Mouse (Mus musculus) gastrocnemius, adult 8-10 months (tissue): Measurements from ENCODE around the gene H2-Aa. TPM values are rescaled to one million over a fixed set of nuclear protein-coding genes. Genes with fewer than 3 reads are reported as not detected.

Source experiments
- DNase-seq, 2 experiments: peaks; one replicate each; pipeline ENCODE4 v3.0.0; 2022; ENCODE audit warnings: low spot score in 2 of 2
- total RNA-seq, 4 experiments: library from RNA; stranded (reverse); gene quantifications; 2 replicates each; pipeline ENCODE4 v1.2.4; 2022

The H2-Aa gene
- total RNA-seq, 4 experiments from 2014 or later: 3.1 to 4.1 (median 3.5) TPM

DNA sequence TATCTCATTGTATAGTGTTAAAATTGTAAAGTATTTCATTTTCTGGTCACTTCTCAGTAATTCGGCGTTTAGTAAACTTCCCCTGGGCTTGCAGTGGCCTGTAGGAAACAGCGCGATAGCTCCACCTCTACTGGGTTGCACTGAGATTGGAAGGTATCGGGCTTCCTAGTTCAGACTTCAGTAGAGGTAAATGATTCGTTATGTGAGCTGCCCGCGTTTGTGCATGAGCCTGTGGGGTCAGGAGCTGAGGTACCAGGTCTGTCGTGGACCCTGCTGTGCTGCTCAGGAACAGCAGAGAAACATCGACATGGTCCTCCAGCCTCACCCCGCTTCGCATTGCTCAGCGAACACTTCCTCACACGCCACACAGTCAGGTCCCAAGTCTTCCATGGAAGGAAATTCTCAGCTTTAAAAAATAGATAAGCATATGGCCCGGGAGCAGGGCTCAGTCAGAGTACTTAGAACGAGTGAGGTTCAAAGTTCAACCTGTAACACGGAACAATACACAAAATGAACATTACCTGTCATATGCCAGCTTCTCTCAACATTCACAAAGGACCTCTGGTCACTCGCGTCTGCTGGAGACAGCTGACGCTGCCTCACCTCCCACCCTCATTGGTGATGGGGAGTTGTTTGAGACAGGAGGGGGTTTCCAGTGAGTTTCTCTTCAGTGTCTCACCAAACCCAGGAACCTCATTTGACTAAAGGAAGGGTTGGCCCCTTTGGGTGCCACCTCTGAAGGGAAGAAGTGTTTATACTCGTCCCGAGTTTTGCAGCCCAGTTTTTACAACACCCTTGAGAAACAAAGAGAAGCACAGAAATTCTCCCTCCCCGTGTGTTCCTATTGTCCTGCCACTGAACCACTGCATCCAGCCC lies 13.3 kb upstream of the H2-Aa start:
- no peak for DNase-seq

DNA sequence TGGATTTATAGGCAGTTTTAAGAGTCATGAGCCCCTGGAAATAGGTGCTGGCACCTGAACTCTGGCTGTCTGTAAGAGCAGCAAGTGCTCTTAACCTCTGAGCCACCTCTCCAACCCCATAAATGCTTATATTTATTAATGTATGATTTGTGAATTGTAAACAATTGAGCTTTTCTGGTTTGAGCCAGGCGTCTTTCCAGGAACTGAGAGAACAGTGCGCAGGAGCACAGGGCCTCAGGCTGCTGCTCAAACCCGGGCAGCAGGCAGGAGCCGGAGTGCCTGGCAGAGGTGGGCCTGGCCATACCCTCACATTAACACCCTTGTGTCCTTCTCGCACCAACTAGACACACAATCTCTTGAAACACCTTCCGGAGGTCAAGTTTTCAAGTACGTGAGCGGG lies 12.4 kb upstream of the H2-Aa start:
- no peak for DNase-seq

GRCm38 (mm10) chr17:34299356-34299755 lies 11.7 kb upstream of the H2-Aa start:
- no peak for DNase-seq

DNA sequence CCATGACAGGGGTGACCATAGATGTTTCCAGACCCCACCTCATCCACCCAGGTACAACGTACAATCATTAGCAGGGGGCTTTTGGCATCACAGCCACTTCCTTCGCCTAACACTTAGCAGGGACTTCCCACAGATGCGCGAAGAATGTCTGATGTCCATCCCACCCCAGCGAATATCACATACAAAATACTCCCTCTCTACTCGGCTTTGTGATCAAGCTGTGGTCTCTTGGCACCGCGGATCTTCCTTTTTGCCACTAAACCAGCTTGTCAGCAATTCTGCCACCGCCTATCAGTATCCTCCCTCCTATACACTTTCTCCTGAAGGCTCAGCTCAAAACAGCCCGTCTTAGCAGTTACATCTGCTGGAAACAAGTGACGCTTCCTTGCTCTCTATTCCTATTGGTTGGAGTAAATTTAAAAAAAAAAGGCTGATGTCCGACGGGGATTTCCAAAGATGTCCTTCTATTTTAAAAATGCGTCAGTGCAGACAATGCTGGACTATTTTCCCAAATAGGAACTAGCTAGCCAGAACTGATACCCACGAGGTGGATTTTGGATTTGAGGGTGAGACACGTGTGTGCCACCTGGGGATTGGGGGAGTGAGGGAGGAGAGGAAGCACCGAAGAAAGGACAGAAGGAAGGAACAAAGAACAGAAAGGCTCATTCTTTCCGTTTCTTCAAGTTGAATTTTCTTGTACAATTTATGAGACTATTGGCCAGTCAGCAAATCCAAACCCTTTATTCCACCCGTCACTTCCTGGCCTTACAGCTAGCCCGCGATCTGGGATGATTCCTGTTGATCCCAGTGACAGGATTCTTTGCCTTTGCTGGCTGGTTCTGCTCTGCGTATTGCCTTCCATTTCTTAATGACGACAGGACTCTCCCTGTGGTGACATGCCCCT lies 8.5 kb upstream of the H2-Aa start:
- DNase-seq: no peak

- no peak for DNase-seq
Observed at GRCm38 (mm10) chr17:34295307-34295706, 7.7 kb upstream of the H2-Aa start.

DNA sequence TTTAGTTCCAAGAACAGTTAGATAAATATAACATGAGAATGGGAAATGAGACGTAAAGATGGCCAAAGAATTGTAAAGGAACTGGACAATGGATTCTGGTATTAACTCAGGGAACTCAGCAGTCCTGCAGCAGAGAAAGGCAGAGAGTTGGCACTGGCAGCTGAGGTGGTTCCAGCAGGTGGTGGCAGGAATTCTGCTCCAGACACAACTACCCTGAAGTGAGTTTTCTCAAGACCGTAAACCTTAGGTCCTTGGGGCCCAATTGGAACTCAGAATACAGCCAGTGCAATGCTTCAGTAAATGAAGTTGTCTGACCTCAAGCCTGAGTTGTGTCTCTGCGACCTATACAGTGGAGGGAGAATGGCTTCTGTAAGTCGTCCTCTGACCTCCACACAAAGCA lies 6.6 kb upstream of the H2-Aa start:
- no peak for DNase-seq

- DNase-seq: no peak
Observed at GRCm38 (mm10) chr17:34293533-34293932, 5.9 kb upstream of the H2-Aa start.

GRCm38 (mm10) chr17:34292570-34292969 lies 4.9 kb upstream of the H2-Aa start:
- DNase-seq: no peak

DNA sequence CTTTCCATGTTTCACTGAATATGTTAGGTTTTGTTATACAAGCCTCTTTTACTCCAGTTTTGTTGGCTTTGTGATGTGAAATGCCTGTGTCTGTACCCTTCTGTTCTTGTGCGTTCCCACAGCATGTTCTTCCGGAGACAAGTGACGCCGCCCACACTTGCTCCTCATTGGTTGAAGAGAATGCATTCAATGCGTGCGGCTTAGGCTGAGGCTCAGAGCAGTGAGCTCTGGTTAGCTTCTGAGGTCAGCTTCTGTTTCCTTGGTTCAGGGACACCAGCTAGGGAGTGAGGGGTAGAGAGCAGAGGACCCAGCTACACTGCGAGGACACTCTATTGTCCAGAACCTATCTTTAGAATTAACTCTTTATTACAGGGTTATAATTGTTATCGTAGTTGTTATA lies 4.0 kb upstream of the H2-Aa start:
- peak; percentile 29 to 44 for DNase-seq

DNA sequence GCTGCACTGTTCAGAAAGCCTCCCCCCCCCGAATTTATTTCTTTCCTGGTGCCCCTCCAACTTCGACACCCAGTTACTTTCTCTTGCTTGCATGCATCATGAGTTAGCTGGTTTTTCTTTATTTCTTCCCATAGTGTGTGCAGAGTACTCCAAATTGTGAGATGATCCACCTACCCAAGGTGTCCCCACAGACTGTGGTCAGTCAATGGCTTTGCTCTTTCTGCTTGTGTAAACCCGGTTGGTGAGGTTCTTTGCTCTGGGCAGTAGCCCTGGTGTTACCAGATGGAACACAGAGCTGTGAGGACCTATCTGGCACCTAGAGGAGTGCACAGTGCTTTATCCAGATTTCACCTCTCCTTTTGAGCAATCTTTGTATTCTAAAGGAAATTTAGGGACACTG lies 508 bp upstream of the H2-Aa start:
- DNase-seq: no peak

DNA sequence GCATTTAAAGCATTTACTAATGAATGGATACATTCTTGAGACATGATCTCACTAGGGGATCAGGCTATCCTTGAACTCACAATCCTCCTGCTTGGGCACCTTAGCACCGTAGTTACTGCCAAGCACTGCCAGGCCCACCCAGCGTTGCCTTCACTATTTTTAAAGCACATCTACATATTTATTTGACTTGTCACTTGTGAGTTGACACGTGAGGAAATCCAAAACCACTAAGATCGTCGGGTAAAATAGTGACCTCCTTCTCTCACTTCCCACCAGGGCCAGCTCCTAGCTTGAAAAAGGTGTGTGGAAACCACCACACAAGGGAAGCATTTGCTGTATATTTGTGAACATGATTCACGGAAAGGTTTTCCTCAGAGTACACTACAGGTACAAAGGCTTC lies 624 bp downstream of the H2-Aa start:
- no peak for DNase-seq

- DNase-seq: no peak
Observed at GRCm38 (mm10) chr17:34286501-34286900, 1.1 kb downstream of the H2-Aa start.

GRCm38 (mm10) chr17:34285848-34286247 lies 1.8 kb downstream of the H2-Aa start:
- DNase-seq: no peak

GRCm38 (mm10) chr17:34285371-34285770 lies 2.3 kb downstream of the H2-Aa start:
- DNase-seq: no peak

DNA sequence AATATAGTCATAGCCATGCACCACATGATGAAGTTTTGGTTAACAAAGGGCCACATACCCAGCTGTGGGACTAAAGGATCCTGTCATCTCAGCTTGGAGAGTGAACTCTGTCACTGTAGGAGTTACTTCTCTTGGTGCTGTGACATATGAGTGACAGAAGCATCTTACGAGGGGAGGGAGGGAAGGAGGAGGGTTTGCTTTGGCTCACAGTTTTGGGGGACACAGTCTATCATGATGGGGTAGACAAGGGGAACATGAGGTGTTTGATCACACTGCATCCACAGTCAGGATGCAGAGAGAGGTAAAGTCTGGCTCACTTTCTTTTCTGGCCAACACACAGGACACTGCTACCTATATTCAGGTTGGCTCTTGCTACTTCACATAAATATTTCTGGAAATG lies 5.8 kb downstream of the H2-Aa start:
- no peak for DNase-seq

DNA sequence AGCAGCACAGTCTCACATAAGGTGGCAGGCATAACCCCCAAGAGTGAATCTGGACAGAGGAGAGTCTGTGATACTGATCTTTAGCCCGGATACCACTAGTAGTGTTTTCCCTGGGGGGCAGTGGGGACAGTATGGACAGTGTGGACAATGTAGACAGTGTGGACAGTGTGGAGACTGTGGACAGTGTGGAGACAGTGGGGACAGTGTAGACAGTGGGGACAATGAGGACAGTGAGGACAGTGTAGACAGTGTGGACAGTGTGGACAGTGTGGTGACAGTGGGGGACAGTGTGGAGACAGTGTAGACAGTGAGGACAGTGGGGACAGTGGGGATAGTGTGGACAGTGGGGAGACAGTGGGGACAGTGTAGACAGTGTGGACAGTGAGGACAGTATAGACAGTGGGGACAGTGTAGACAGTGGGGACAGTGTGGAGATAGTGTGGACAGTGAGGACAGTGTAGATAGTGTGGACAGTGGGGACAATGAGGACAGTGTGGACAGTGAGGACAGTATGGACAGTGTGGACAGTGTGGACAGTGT lies 7.1 kb downstream of the H2-Aa start:
- DNase-seq: no peak

DNA sequence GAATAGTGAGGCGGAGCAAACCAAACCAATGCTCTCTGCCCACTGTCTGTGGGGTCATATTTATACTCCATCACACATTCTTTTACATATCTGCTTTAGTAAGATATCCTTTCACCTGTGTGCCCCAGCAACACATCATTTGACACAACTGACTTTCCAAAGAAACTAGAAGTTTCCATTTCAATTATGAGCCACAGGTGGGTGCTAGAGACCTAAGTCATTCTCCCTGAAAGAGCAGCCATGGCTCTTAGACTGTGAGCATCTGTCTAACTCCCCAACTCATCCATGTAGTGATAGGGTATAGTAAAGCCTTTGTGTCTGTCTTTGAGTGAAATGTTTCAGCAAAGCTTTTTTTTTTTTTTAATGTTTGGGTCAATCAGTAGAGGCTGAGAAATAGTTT lies 15.5 kb downstream of the H2-Aa start:
- no peak for DNase-seq

GRCm38 (mm10) chr17:34270940-34271339 lies 16.7 kb downstream of the H2-Aa start:
- DNase-seq: no peak

DNA sequence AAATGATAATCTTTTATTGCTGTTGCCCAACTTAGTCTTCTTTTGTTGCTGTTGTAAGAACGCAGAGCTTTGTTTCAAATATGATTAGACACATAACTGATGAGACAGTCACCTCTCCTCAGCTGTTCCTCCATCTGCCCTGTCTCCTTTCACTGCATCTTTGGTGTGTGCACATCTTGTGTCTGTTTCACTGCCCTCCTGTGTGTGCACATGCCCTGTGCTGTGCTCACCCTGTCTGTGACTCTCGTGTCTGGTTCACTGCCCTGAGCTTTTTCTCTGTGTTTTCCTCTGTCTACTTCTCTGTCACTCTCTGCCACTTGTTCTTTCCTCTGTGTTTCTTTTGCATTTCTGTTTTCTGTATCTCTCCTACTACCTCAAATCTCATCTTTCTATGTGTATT lies 17.4 kb downstream of the H2-Aa start:
- DNase-seq: no peak

- DNase-seq: no peak
Observed at GRCm38 (mm10) chr17:34269817-34270216, 17.8 kb downstream of the H2-Aa start.

- no peak for DNase-seq
Observed at GRCm38 (mm10) chr17:34268748-34269147, 18.9 kb downstream of the H2-Aa start.

DNA sequence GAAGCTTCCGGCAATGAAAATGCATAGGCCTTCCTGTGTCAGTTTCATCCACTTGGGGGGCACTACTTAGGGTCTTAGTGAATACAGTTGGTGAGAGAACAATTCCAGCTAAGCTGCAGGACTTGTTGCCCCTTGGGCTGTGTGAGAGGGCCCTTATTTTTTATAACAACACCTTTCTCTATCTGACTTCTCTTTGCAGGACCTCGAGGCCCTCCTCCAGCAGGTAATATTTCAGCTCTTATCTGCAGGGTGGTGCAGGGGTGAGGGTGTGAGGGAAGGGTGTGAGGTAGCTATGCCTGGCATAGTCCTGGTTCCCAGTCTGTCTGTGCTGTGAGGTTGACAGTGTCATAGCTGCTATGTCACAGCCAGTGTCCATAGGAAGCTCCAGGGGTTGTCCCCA lies 19.4 kb downstream of the H2-Aa start:
- DNase-seq: no peak
